Mouse (Mus musculus) embryonic fibroblast, embryonic 13.5 days (primary cell): ENCODE results near the gene Cacng1.

ENCODE experiments used
- CTCF ChIP-seq: IDR thresholded peaks from 2 replicates; pipeline ENCODE4 v1.5.1; 2011; ENCODE audit warnings: mild to moderate bottlenecking, control low read depth, low read length, moderate library complexity, borderline replicate concordance; ENCODE audit not compliant: insufficient read depth
- POLR2A ChIP-seq: IDR thresholded peaks from 2 replicates; pipeline ENCODE4 v1.6.1; 2011; ENCODE audit warnings: low read depth, mild to moderate bottlenecking, control low read depth, low read length, moderate library complexity

GRCm38 (mm10) chr11:107693338-107693737 lies 23.0 kb downstream of the Cacng1 start:
- TF ChIP-seq CTCF (no peak), POLR2A (no peak)
